Mouse (Mus musculus): ENCODE data around the gene Cdk5rap1. TPM values are rescaled to one million over a fixed set of nuclear protein-coding genes. Genes with fewer than 3 reads are reported as not detected.

Gene Cdk5rap1
- polyA plus RNA-seq, 1 experiment from 2014 or later: 25.2 TPM

- H3K27ac ChIP-seq: no peak overlapping the region
- peak; percentile 73 for DNase-seq (ENCODE audit: low spot score)
- H3K36me3 ChIP-seq (ENCODE audit: insufficient read depth, low read length): no peaks in the 10 kb centered on the region
- H3K27me3 ChIP-seq (ENCODE audit: insufficient read depth, low read length): no peaks in the 10 kb centered on the region
- no peak overlapping the region for H3K9ac ChIP-seq (ENCODE audit: low read depth, low read length)
- no peak overlapping the region for H3K4me2 ChIP-seq (ENCODE audit: low read length)
- H3K4me3 ChIP-seq (replicated peaks; ENCODE audit: low read depth, low read length): no peak overlapping the region
- no peaks in the 10 kb centered on the region for H3K9me3 ChIP-seq (replicated peaks; ENCODE audit: low read length)
- peak; percentile 71 for TF ChIP-seq CTCF (IDR thresholded peaks at IDR 0.05; ENCODE audit: low read depth)
- no peak for ATAC-seq (replicated peaks; ENCODE audit: low FRiP score, low read depth)
- 0 out of 2 replicates have a peak, but pooled peaks cover 3% of the 10 kb centered on the region for H3K4me1 ChIP-seq (replicated peaks; ENCODE audit: insufficient read depth, low read length)
- WGBS: 68% methylated on average over 7 of the region's 7 CpGs
Measured at GRCm38 (mm10) chr2:154412018-154412666, 39.3 kb upstream of the Cdk5rap1 start.

GRCm38 (mm10) chr2:154410355-154410754 lies 37.5 kb upstream of the Cdk5rap1 start:
- WGBS: 46% methylated on average over 2 of the region's 2 CpGs
- Histone ChIP-seq H3K4me1 (replicated peaks; ENCODE audit: insufficient read depth, low read length) (0 out of 2 replicates have a peak, but pooled peaks cover 4% of the 10 kb centered on the region), H3K36me3 (ENCODE audit: insufficient read depth, low read length) (no peaks in the 10 kb centered on the region), H3K9me3 (replicated peaks; ENCODE audit: low read length) (no peaks in the 10 kb centered on the region), H3K9ac (ENCODE audit: low read depth, low read length) (no peak overlapping the region), H3K4me3 (replicated peaks; ENCODE audit: low read depth, low read length) (no peak overlapping the region), H3K4me2 (ENCODE audit: low read length) (no peak overlapping the region), H3K27ac (no peak overlapping the region), H3K27me3 (ENCODE audit: insufficient read depth, low read length) (no peaks in the 10 kb centered on the region)
- no peak for ATAC-seq (replicated peaks; ENCODE audit: low FRiP score, low read depth)
- no peak for TF ChIP-seq CTCF (IDR thresholded peaks at IDR 0.05; ENCODE audit: low read depth)
- no peak for DNase-seq (ENCODE audit: low spot score)

- Histone ChIP-seq H3K9me3 (replicated peaks; ENCODE audit: low read length) (no peaks in the 10 kb centered on the region), H3K27me3 (ENCODE audit: insufficient read depth, low read length) (no peaks in the 10 kb centered on the region), H3K36me3 (ENCODE audit: insufficient read depth, low read length) (no peaks in the 10 kb centered on the region), H3K4me1 (replicated peaks; ENCODE audit: insufficient read depth, low read length) (peaks cover 10% of the 10 kb centered on the region; the same call in 1 of the 2 replicates), H3K4me2 (ENCODE audit: low read length) (peak within 1 kb of the TSS; percentile 76), H3K4me3 (replicated peaks; ENCODE audit: low read depth, low read length) (peak within 1 kb of the TSS; percentile 57), H3K27ac (peak within 1 kb of the TSS; percentile 60), H3K9ac (ENCODE audit: low read depth, low read length) (peak within 1 kb of the TSS; percentile 77)
- peak; percentile 82 for DNase-seq (ENCODE audit: low spot score)
- no peak for TF ChIP-seq CTCF (IDR thresholded peaks at IDR 0.05; ENCODE audit: low read depth)
- ATAC-seq (replicated peaks; ENCODE audit: low FRiP score, low read depth): peak; percentile 92
- 2% methylated on average over 82 of the region's 84 CpGs for WGBS
Measured at GRCm38 (mm10) chr2:154407643-154408445, 35.0 kb upstream of the Cdk5rap1 start, which contains the start of gene Snta1. TSS of gene Snta1 (minus strand) at chr2:154408099.

- peak overlapping the region; percentile 77 for H3K9ac ChIP-seq (ENCODE audit: low read depth, low read length)
- ATAC-seq (replicated peaks; ENCODE audit: low FRiP score, low read depth) (no peak), DNase-seq (ENCODE audit: low spot score) (no peak)
- H3K27ac ChIP-seq: no peak overlapping the region
- peak overlapping the region; percentile 57 for H3K4me3 ChIP-seq (replicated peaks; ENCODE audit: low read depth, low read length)
- peak overlapping the region; percentile 76 for H3K4me2 ChIP-seq (ENCODE audit: low read length)
- H3K27me3 ChIP-seq (ENCODE audit: insufficient read depth, low read length): no peaks in the 10 kb centered on the region
- TF ChIP-seq CTCF (IDR thresholded peaks at IDR 0.05; ENCODE audit: low read depth): no peak
- 29% methylated on average over 11 of the region's 11 CpGs for WGBS
- H3K4me1 ChIP-seq (replicated peaks; ENCODE audit: insufficient read depth, low read length): peaks cover 11% of the 10 kb centered on the region; the same call in 1 of the 2 replicates
- no peaks in the 10 kb centered on the region for H3K36me3 ChIP-seq (ENCODE audit: insufficient read depth, low read length)
- no peaks in the 10 kb centered on the region for H3K9me3 ChIP-seq (replicated peaks; ENCODE audit: low read length)
Measured at GRCm38 (mm10) chr2:154407063-154407642, 34.3 kb upstream of the Cdk5rap1 start.

GRCm38 (mm10) chr2:154405447-154405994 lies 32.7 kb upstream of the Cdk5rap1 start:
- Histone ChIP-seq H3K4me3 (replicated peaks; ENCODE audit: low read depth, low read length) (no peak overlapping the region), H3K4me2 (ENCODE audit: low read length) (no peak overlapping the region), H3K9ac (ENCODE audit: low read depth, low read length) (no peak overlapping the region), H3K4me1 (replicated peaks; ENCODE audit: insufficient read depth, low read length) (peaks cover 11% of the 10 kb centered on the region; the same call in 1 of the 2 replicates), H3K36me3 (ENCODE audit: insufficient read depth, low read length) (no peaks in the 10 kb centered on the region), H3K9me3 (replicated peaks; ENCODE audit: low read length) (no peaks in the 10 kb centered on the region), H3K27me3 (ENCODE audit: insufficient read depth, low read length) (no peaks in the 10 kb centered on the region), H3K27ac (no peak overlapping the region)
- 49% methylated on average over 5 of the region's 5 CpGs for WGBS
- peak; percentile 42 for DNase-seq (ENCODE audit: low spot score)
- ATAC-seq (replicated peaks; ENCODE audit: low FRiP score, low read depth): no peak
- no peak for TF ChIP-seq CTCF (IDR thresholded peaks at IDR 0.05; ENCODE audit: low read depth)

- Histone ChIP-seq H3K4me1 (replicated peaks; ENCODE audit: insufficient read depth, low read length) (peaks cover 11% of the 10 kb centered on the region; the same call in 1 of the 2 replicates), H3K27ac (peak overlapping the region; percentile 63; the same call in 1 of the 2 replicates), H3K9me3 (replicated peaks; ENCODE audit: low read length) (no peaks in the 10 kb centered on the region), H3K4me3 (replicated peaks; ENCODE audit: low read depth, low read length) (no peak overlapping the region), H3K9ac (ENCODE audit: low read depth, low read length) (no peak overlapping the region), H3K4me2 (ENCODE audit: low read length) (no peak overlapping the region), H3K36me3 (ENCODE audit: insufficient read depth, low read length) (0 out of 2 replicates have a peak, but pooled peaks cover 3% of the 10 kb centered on the region), H3K27me3 (ENCODE audit: insufficient read depth, low read length) (no peaks in the 10 kb centered on the region)
- WGBS: 9% methylated on average over 7 of the region's 7 CpGs
- peak; percentile 38; the same call in 1 of the 2 replicates for TF ChIP-seq CTCF (IDR thresholded peaks at IDR 0.05; ENCODE audit: low read depth)
- DNase-seq (ENCODE audit: low spot score) (peak; percentile 95), ATAC-seq (replicated peaks; ENCODE audit: low FRiP score, low read depth) (peak; percentile 74)
Measured at GRCm38 (mm10) chr2:154402811-154403210, 30.0 kb upstream of the Cdk5rap1 start.
